Mouse (Mus musculus) small intestine, adult 2 months (tissue): ENCODE data around the gene Kirrel3.

Source experiments
- CTCF ChIP-seq: fragments of 200-500 bp; IDR thresholded peaks from 2 replicates; pipeline ENCODE4 v1.5.1; 2012; ENCODE audit warnings: low read depth, mild to moderate bottlenecking, control low read depth, inconsistent platforms, low read length, moderate library complexity, mixed read lengths; ENCODE audit not compliant: insufficient replicate concordance, insufficient read length; ENCODE audit errors: extremely low read depth
- POLR2A ChIP-seq: fragments of 200-500 bp; IDR thresholded peaks from 2 replicates; pipeline ENCODE4 v1.6.1; 2012; ENCODE audit warnings: low read depth, mild to moderate bottlenecking, control low read depth, inconsistent platforms, low read length, moderate library complexity

DNA sequence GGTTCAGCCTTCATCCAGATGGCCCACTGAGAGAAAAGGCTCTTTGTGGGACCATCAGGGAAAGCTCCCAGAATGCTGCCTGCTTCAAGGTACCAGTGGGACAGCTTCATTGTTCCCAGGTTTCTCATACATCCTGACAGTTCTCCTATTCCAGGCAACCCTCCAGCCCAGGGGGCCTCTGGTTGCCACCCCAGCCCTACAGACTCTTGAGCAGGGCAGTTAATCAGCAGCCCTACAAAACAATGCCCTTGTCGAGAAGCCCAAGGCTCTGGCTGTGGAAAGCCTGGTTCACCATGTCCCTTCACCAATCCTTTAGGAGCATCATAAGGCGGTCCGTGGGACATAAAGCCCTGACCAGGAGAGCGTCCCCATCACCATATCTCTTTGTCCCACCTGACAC, 567.0 kb downstream of the Kirrel3 start:
- TF ChIP-seq CTCF = no peak
- no peak for TF ChIP-seq POLR2A
